Mouse (Mus musculus) liver, embryonic 14.5 days (tissue): ENCODE results near the gene Lyrm7.

Experiments used
- CTCF ChIP-seq: IDR thresholded peaks from 2 replicates; pipeline ENCODE4 v1.5.1; 2016; ENCODE audit warnings: antibody characterized with exemption, low read depth, control low read depth
- EP300 ChIP-seq: IDR thresholded peaks from 2 replicates; pipeline ENCODE4 v1.6.1; 2016; ENCODE audit warnings: antibody characterized with exemption, low read depth

GRCm38 (mm10) chr11:54897470-54897869 is 36.8 kb upstream of the Lyrm7 start:
- TF ChIP-seq CTCF: no peak
- TF ChIP-seq EP300: no peak
